Mouse (Mus musculus): ENCODE data around the gene Siva1.

- TF ChIP-seq CTCF (IDR thresholded peaks at IDR 0.05; ENCODE audit: control insufficient read depth, insufficient read depth, insufficient read length) (no peak), MYOD1 (IDR thresholded peaks at IDR 0.05; ENCODE audit: control insufficient read depth, insufficient read length, low read depth) (no peak), FOSL1 (IDR thresholded peaks at IDR 0.05; ENCODE audit: insufficient read depth, low read length, poor library complexity, severe bottlenecking) (no peak), MAX (IDR thresholded peaks at IDR 0.05) (no peak), USF1 (IDR thresholded peaks at IDR 0.05; ENCODE audit: low read depth) (no peak), MYOG (IDR thresholded peaks at IDR 0.05; ENCODE audit: control insufficient read depth, extremely low read depth, insufficient read length) (no peak), CEBPB (IDR thresholded peaks at IDR 0.05; ENCODE audit: low read depth) (no peak)
These were observed 47.5 kb upstream of the Siva1 start for GRCm38 (mm10) chr12:112596891-112597500.
